Mouse (Mus musculus): ENCODE data around the gene Grik5. TPM values are rescaled to one million over a fixed set of nuclear protein-coding genes. Genes with fewer than 3 reads are reported as not detected.

The Grik5 gene
- total RNA-seq, 2 experiments from 2014 or later = 3.3 to 3.9 TPM

DNA sequence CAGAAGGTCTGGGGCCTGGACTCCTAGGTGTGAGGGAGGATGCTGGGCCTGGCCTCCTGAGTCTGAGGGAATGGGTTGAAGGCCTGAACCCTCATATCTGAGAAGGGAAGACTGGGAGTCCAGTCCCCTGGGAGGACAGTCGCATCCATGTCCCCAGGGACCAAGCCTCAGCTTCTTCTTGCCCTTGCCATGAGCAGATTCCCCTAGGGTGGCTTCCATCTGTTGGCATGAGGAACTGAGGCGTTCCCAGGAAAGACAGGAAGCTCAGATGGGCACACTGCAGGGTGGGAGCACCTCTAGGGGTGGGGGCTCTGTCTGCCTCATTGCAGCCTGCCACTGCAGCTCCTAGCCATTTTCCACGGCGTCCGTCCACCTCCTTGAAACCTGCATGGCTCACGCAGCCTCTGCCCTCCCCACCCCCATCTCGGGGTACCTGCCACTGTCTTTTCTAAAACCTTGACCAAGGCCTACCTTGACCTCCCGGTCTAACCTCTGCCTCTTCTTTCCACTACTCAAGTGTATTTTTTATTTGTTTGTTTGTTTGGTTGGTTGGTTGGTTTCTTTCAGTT, 68.2 kb downstream of the Grik5 start:
- intact Hi-C loops (cut with DNase I; ENCODE audit: low total_unique reads) = no loop called here

DNA sequence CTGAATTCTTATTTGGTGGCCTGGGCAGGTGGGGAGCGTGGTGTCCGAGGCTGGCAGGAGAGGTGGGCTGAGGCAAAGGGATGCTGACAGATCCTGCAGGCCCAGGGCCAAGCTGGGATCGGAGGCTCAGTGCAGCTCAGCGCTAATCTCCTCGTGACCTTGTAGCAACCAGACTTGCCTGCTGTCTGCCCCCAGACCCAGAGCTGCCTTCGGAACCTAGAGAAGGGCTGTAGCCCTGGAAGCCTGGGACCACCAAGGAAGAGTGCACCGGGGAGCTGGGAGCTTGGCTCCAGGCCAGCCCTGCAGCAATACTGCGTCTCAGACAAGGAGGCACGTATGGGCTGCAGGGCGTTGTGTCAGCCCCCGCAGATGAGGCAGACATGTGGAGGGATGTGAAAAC, 68.9 kb downstream of the Grik5 start:
- no peak for DNase-seq
- intact Hi-C loops (cut with DNase I; ENCODE audit: low total_unique reads) = no loop called here

More for the DNA sequence above, 68.2 kb downstream of the Grik5 start:
- no peak for DNase-seq

DNA sequence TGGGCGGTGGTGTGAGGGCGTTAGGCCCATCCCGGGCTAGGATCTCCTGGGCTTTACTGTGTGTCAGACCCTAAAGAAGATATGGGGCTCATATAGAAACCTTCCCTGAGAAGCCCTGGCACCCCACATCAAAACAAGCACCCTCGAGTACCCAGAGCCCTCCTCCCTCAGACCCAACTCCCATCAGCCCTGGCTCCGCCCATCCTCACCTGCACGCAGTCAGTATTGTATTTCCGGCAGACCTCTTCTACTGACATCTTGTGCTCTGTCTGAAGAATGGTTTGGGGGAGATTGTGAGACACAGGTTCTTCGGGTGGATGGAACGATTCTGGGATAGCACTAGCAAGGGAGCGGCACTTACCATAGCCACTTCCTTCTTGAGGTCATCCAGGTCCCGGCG, 71.4 kb downstream of the Grik5 start:
- intact Hi-C loops (cut with DNase I; ENCODE audit: low total_unique reads) = no loop called here
- no peak for DNase-seq

DNA sequence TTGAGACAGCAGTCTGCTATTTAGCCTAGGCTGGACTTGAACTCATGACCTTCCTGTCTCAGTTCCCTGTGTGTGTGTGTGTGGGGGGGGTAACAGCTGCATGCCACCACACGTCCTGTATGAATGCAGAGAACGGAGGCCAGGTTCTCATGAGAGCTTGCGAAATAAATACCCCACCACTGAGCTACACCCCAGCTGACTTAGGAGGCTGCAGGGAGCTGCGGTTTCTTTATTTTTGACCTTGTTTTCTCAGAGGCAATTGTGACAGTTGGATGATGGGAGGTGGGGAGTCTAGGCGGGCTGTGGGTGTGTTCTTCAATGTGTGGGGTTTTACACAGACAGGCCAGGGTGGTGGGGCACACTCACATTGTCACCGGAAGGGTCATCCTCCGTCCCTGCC, 71.9 kb downstream of the Grik5 start:
- no peak for DNase-seq
- intact Hi-C loops (cut with DNase I; ENCODE audit: low total_unique reads) = no loop called here

DNA sequence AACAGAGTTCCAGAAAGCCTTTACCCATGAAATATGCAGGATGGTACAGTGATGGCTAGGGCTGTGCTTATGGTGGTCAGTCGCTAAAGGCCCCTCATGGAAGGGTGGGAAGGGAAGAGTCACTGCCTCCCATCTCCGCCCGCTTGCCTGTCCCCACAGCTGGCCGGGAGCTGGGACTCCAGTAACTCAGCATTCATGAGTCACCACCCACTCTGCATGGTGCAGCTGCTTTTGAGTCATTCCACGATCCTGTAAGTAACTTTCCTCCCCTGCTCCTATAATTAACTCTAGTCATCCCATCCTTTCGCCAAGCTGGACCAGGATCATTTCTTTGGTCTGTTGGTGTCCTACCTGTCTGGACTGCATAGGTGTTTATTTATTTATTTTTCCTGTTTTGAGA, 79.1 kb downstream of the Grik5 start:
- no peak for DNase-seq
- intact Hi-C loops (cut with DNase I; ENCODE audit: low total_unique reads) = no loop called here

DNA sequence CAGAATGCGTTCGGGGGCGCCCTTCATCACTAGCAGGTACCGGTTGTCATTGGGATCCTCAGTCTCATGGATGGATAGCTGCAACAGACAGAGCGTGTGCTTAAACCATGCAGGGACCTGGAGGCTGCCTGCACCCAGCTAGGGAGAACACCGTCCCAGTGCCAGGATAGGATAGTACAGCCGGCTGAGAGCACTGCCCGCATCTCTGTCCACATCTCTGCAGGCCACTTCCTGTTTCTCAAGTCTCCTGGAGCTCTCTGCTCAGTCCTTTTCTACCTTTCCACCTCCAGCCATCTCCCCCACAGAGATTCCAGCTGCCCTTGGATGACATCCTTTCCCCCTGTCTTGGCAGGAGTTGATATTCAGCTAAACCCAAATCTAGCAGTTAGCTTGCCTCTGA, 81.7 kb downstream of the Grik5 start:
- intact Hi-C loops (cut with DNase I; ENCODE audit: low total_unique reads) = no loop called here
- DNase-seq = no peak

DNA sequence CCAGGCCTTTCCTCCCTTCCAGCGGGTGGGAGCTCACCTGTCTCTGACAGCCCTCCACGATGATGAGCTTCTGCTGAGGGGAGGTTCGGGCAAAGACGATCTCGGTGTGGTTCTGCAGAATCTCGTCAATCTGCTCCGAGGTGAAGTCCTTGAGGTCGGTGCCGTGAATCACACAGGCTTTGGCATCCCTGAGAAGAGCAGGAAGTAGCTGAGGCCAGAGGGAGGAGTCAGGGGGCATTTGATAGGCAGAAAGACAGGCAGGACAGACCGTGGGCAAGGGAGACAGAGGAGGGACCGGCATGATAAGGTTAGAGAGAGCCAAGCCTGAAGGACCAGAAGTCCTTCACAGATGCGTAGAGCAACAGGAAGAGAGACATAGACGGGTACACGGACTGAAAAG, 84.2 kb downstream of the Grik5 start:
- no peak for DNase-seq
- intact Hi-C loops (cut with DNase I; ENCODE audit: low total_unique reads) = no loop called here

DNA sequence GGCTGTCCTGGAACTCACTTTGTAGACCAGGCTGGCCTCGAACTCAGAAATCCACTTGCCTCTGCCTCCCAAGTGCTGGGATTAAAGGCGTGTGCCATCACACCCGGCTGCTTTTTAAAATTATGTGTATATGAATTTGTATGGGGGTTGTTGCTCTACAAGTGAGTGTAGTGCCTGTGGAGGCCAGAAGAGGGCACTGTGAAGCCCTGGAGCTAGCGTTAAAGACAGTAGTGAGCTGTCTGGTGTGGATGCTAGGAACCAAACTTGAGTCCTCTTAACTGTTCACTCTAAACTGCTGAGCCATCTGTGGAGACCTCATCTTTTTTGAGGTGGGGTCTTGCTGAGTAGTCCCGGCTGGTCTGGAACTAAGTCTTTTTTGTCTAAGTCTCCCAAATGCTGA, 86.3 kb downstream of the Grik5 start:
- DNase-seq = no peak
- intact Hi-C loops (cut with DNase I; ENCODE audit: low total_unique reads) = no loop called here

DNA sequence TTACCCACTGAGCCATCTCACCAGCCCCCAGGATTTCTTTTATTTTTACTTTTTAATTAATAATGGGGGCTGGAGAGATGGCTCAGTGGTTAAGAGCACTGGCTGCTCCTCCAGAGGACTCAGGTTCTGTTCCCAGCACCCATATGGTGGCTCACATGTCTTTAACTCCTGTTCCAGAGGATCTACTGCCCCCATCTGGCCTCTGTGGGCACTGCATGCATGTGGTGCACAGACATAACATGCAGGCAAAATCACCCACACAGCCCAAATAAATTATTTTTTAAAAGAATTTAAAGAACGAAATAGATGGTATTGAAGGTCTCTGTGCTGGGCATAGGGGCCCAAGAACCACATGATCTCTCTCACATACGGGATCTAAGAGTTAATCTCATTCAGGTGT, 87.8 kb downstream of the Grik5 start:
- DNase-seq = no peak
- intact Hi-C loops (cut with DNase I; ENCODE audit: low total_unique reads) = no loop called here

DNA sequence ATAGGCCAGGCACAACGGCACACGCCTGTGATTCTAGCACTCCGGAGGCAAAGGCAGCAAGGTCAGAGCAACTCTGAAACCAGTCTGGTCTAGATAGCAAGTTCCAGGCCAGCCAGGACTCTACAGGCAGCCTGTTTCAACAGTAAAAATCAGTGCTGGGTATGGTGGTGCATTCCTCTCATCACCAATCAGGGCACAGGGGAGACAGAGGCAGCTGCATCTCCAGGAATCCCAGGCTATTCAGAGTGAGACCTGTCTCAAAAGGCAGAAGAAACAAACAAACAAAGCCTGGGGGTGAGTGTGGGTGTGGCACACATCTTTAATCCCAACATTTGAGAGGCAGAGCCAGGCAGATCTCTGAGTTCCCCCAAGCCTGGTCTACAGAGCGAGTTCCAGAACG, 88.8 kb downstream of the Grik5 start:
- intact Hi-C loops (cut with DNase I; ENCODE audit: low total_unique reads) = no loop called here
- DNase-seq = no peak

DNA sequence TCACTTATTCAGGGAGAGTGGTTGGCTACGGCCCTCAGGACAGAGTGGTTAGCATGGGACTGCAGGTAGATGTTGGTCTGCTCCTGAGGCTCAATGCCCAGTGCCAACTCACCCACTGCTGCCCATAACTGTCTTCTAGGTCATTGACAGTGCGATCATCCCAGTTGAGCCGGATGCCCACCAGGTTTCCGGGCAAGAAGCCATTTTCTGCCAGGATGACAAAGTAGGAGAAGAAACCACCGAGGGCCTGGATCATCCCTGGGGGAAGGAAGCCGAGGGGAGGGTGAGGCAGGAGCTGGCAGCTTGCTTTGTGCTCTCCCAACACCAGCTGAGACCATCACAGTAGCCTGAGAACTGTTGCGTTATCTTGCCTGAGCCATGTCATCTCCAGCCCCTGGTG, 91.7 kb downstream of the Grik5 start:
- DNase-seq = no peak
- intact Hi-C loops (cut with DNase I; ENCODE audit: low total_unique reads) = no loop called here

DNA sequence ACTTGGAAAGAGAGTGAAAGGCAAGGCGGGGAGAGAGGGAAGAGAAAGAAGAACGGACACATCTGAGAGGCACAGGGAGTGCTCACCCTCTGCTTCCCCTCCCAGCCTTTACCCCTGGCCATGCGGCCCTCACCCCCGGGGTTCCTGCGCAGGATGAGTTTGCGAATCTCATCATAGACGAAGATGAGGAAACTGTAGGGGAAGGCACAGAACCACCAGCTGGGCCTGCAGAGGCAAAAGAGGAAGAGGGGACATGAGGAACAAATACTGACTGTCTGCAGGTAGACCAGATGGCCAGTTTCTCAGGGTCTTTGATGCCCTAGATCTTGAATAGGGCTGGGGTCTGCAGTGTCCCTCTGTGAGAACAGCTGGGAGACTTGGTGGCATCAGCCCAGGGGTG, 93.4 kb downstream of the Grik5 start:
- DNase-seq = no peak
- intact Hi-C loops (cut with DNase I; ENCODE audit: low total_unique reads) = no loop called here

DNA sequence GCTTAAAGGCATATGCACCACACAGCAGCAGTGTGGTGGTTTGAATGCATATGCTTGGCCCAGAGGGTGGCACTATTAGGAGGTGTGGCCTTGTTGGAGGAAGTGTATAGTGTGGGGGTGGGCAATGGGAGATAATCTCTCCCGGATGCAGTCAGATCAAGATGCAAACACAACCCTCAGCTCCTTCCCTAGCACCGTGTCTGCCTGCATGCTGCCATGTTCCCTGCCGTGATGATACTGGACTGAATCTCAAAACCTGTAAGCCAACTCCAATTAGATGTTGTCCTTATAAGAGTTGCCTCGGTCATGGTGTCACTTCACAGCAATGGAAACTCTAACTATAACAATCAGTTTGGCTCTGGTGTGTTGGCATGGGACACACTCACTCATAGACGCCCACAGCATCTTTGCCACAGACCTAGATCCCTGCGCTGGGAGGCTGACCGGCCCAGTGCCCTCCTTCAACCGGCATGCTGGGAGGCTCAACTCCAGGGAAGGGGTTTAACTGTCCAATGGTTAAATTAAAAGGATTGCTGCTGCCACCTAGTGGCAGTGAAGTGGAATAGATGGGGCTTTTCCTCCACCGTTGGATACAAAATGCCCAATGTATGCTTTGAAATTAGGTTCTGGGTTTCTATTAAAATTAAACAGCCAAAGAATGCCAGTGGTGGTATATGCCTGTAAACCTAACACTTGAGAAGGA, 97.1 kb downstream of the Grik5 start:
- no peak for DNase-seq
- intact Hi-C loops (cut with DNase I; ENCODE audit: low total_unique reads) = no loop called here

DNA sequence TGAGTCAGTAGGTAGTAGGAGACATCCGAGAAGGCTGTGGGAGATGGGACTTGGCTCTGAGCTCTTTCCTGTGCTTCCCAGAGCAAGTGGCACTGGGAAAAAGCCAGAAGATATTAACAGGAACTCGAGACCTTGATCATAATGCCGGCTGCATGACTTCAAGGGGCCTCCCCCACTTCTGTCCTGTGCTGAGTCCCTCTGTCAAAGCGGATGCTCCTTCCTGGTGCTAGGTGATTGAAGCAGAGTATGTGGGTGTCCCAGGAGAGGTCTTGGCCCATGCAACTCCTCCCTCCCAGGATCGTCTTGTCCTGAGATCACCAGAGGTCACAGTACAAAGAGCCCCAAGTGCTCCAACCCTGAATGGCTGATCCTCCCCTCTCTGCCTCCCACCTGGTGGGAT, 98.2 kb downstream of the Grik5 start:
- DNase-seq = no peak
- intact Hi-C loops (cut with DNase I; ENCODE audit: low total_unique reads) = no loop called here

DNA sequence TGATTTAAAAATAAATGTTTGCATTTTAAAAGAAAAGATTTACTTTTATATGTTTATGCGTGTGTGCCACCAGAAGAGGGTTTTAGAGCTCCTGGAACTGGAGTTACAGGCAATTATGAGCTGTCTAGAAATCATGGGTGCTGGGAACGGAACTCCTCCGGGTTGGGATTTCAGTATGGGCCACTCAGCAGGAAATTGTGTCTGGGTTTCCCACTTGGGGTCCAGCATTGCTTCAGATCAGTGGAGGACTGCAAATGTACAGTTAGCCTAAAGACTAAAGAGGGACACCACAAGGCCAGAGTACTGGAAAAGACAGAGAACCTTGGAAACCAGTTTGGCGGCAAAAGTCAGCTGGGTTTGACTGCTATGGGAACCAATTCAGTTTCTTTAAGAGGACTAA, 98.9 kb downstream of the Grik5 start:
- intact Hi-C loops (cut with DNase I; ENCODE audit: low total_unique reads) = no loop called here
- DNase-seq = no peak

DNA sequence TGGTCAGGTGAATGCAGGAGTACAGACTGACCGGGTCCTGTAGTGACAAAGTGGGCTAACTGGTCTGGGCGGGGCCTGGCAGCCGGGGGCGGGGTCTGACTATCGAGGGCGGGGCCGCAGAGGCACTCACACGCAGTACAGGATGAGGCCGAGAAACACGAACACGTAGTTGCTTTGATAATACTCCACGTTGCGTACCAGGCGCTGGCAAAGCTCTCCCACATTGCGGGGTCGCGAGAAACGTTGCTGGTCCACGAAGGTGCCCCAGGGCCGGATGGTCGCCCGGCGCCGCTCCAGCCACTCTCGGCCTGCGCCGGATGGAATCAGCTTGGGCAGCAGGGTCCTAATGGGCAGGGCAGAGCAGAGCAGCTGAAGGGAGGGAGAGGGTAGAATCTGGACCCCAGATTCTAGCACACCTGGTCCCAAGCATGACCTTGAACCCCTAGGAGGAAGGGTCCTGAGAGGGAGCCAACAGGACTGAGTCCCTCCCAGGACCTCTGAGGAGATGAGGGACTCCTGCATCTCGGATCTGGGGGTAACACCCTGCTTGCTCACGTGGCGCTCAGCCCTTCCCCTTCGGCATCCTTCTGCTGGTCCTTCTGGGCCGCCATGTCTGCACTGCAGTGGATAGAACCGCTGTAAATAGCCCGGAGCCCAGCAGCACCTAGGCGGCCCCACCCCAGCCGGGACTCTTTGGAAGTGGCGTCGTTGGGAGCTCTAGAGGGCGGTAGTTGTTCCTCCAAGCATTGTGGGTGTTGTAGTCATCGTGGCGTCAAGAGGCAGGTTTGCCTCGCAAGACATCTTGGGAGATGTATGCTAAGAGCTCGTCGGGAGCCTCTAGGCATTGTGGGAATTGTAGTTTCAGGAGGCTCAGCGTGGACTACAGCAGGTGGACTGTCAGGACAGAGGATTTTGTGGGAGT, 99.9 kb downstream of the Grik5 start, which contains the start of gene Rabac1:
Gene Rabac1, minus strand, starts transcription at position 783 of the 922 bp plus-strand sequence.
- intact Hi-C loops (cut with DNase I; ENCODE audit: low total_unique reads) = no loop called here
- DNase-seq = peak; percentile 89

DNA sequence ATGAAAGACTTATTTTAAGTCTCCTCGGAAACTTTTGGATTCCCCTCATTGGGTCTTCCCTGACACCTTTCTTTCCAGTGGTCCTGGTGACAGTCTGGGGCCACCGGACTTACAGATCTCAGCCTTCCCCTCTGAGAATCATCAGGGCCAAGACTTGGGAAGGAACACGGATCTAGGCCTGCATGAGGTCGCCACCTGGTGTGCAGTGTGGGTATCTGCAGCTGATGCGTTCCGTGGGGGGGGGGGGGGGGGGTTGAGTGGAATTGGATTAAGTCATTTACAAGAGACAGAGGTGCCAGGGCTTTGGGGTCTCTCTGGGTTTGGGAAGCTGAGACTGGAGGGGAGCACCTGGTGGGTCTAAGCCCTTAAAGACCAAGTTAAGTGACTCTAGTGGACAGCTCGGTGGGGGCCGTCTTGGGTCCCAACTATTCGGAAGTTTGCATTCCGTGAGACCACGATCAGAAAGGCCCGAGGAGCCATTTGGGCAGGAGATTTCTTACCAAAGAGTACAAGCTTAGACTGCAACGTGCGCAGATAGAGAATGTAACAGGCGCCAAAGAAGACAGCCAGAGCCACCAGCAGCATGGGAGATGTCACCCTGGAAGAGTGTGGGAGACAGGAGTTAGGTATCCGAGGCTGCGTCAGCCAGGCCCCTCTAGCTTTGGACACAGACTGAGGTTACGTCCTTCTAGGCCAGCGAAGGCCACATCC, 100.7 kb downstream of the Grik5 start:
- DNase-seq = peak; percentile 34

DNA sequence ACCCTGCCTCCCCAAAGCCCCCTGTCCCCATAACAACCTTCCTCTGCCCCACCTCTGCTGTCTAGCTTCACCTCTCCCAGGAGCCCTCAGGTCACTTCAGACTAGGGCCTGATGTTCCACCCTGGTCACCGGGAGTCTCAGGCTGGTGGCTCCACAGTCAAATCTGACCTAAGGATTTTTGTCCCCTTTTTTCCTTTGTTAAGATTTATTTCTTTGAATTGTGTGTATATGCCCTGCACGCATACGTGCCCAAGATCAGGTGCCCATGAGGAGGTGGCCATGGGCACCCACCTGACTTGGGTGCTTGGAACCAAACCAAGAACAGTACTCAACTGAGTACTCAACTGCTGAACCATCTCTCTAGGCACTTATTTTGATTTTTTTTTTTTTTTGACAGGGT, 101.8 kb downstream of the Grik5 start:
- intact Hi-C loops (cut with DNase I; ENCODE audit: low total_unique reads) = no loop called here
- no peak for DNase-seq

More for the DNA sequence above, 100.7 kb downstream of the Grik5 start:
- intact Hi-C loops (cut with DNase I; ENCODE audit: low total_unique reads) = no loop called here

DNA sequence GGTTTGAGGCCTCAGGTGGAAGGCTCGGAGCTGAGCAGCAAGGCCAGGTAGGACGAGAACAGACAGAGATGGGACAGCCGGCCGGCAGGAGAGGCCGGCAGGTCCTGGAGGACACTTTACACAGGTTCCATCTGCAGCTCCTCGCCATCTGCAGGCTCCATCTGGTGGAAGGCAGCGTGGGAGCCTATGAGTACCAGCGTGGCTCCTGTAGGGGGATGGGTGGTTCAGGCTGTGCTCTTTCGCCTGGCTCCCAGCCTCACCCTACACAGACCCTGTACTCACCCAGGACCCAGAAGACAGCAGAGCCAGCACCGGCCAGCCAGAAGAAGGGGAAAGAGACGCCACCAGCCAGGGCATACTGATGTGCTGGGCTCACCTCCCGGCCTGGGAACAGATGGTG, 102.3 kb downstream of the Grik5 start:
- intact Hi-C loops (cut with DNase I; ENCODE audit: low total_unique reads) = no loop called here
- DNase-seq = no peak

DNA sequence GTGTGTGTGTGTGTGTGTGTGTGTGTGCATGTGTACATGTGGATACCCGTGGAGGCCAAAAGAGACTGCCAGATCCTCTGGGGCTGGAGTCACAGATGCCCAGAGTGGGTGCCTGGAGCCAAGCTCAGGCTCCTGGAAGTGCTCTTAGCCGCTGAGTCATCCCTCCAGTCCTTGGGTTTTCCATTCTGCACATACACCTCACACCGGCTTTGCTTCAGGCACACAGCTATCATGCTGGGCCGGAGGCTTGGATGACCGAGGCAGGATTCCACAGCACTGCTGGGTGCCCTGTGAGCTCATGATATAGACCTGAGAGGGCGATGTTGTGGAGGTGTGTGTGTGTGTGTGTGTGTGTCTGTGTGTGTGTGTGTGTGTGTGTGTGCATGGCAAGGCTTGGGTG, 103.7 kb downstream of the Grik5 start:
- intact Hi-C loops (cut with DNase I; ENCODE audit: low total_unique reads) = no loop called here
- no peak for DNase-seq

All from gastrocnemius, postnatal 14 days (tissue).